ENCODE assay signal across 12 mouse cellular contexts in genomic region chr4:108621504-108621903, GRCm38 (mm10). TPM values are rescaled to one million over a fixed set of nuclear protein-coding genes. Genes with fewer than 3 reads are reported as not detected.
A peak's percentile ranks its signal among the peaks of the same experiment; 100 is the strongest.
DNase-seq lines count a peak whose midpoint lies in the region; ATAC-seq and TF ChIP-seq lines count a peak whose summit lies in the region.
"Had no signal": no experiment of that assay in that cellular context is flagged by ENCODE, and none has a peak within 500 bp of the region (broad histone marks: within the 10 kb centered on the region; RNA-seq: fewer than 3 reads in every experiment).

No protein-coding gene starts in this region.

- ATAC-seq in forebrain, postnatal 0 days, result no peak
- no peak for ATAC-seq in forebrain, embryonic 16.5 days
- no peak for ATAC-seq in midbrain, embryonic 13.5 days
- no peak for ATAC-seq in midbrain, embryonic 11.5 days (ENCODE audit: low FRiP score)
- ATAC-seq: intestine, embryonic 16.5 days had no signal

- DNase-seq in forebrain, postnatal 0 days, result no peak
- no peak for DNase-seq in midbrain, embryonic 11.5 days (ENCODE audit: low spot score, missing footprints)
- peak; percentile 44 for DNase-seq in ES-E14 (ENCODE audit: low read depth, low spot score)
- DNase-seq in thymus, postnatal 14 days, result peak; percentile 33
- no peak for DNase-seq in urinary bladder, postnatal 25 days (ENCODE audit: low spot score)
- DNase-seq in frontal cortex, postnatal 14 days (ENCODE audit: low spot score in 2 of 2), result no peak
- DNase-seq: cerebellum, postnatal 36 days; gastrocnemius, adult 2 months had no signal

- H3K27me3 ChIP-seq in forebrain, postnatal 0 days (ENCODE audit: insufficient read depth, low read length), result no peaks in the 10 kb centered on the region
- no peaks in the 10 kb centered on the region for H3K27me3 ChIP-seq in forebrain, embryonic 16.5 days (replicated peaks; ENCODE audit: control insufficient read depth, insufficient read depth, low read length)
- H3K27me3 ChIP-seq in midbrain, embryonic 13.5 days, result no peaks in the 10 kb centered on the region
- no peaks in the 10 kb centered on the region for H3K27me3 ChIP-seq in midbrain, embryonic 11.5 days (ENCODE audit: control insufficient read depth, insufficient read depth, low read length)
- H3K27me3 ChIP-seq: heart, embryonic 15.5 days had no signal

- H3K4me3 ChIP-seq in forebrain, postnatal 0 days (ENCODE audit: low read depth, low read length), result no peak overlapping the region
- no peak overlapping the region for H3K4me3 ChIP-seq in forebrain, embryonic 16.5 days (replicated peaks; ENCODE audit: low read length)
- H3K4me3 ChIP-seq in midbrain, embryonic 13.5 days (replicated peaks), result no peak overlapping the region
- no peak overlapping the region for H3K4me3 ChIP-seq in midbrain, embryonic 11.5 days (ENCODE audit: low read depth, low read length)
- no peak overlapping the region for H3K4me3 ChIP-seq in ES-E14 (ENCODE audit: insufficient read depth in 1 of 2, low read depth in 1 of 2, low read length in 2 of 2, poor library complexity in 1 of 2, severe bottlenecking in 1 of 2)

- no peak overlapping the region for H3K4me2 ChIP-seq in forebrain, postnatal 0 days (ENCODE audit: low read depth)
- H3K4me2 ChIP-seq in forebrain, embryonic 16.5 days (ENCODE audit: low read length), result no peak overlapping the region
- H3K4me2 ChIP-seq in midbrain, embryonic 13.5 days (replicated peaks), result 0 out of 2 replicates have a peak overlapping the region, but pooled peaks have one; percentile 83
- no peak overlapping the region for H3K4me2 ChIP-seq in midbrain, embryonic 11.5 days

- H3K36me3 ChIP-seq in forebrain, postnatal 0 days (ENCODE audit: insufficient read depth), result peaks cover 15% of the 10 kb centered on the region
- H3K36me3 ChIP-seq in forebrain, embryonic 16.5 days (ENCODE audit: control insufficient read depth, insufficient read depth), result 0 out of 2 replicates have a peak, but pooled peaks cover 3% of the 10 kb centered on the region
- peaks cover 27% of the 10 kb centered on the region for H3K36me3 ChIP-seq in midbrain, embryonic 13.5 days
- H3K36me3 ChIP-seq in midbrain, embryonic 11.5 days (ENCODE audit: control insufficient read depth, insufficient read depth, low read length), result no peaks in the 10 kb centered on the region
- H3K36me3 ChIP-seq in ES-E14 (ENCODE audit: control insufficient read depth, insufficient read depth, low read length, poor library complexity, severe bottlenecking), result peaks cover 27% of the 10 kb centered on the region

- peak; percentile 21 for TF ChIP-seq CTCF in forebrain, postnatal 0 days (IDR thresholded peaks at IDR 0.05; ENCODE audit: low read depth)

- H3K9me3 ChIP-seq in forebrain, postnatal 0 days (ENCODE audit: low read length), result no peaks in the 10 kb centered on the region
- no peaks in the 10 kb centered on the region for H3K9me3 ChIP-seq in forebrain, embryonic 16.5 days (ENCODE audit: control insufficient read depth, low read length)
- H3K9me3 ChIP-seq in midbrain, embryonic 13.5 days, result no peaks in the 10 kb centered on the region
- no peaks in the 10 kb centered on the region for H3K9me3 ChIP-seq in midbrain, embryonic 11.5 days (ENCODE audit: control insufficient read depth, low read length)
- no peaks in the 10 kb centered on the region for H3K9me3 ChIP-seq in ES-E14 (ENCODE audit: control insufficient read depth, insufficient read depth, low read depth, low read length)
- H3K9me3 ChIP-seq: heart, embryonic 15.5 days had no signal

- in situ Hi-C loops in ES-E14 (cut with MboI; ENCODE audit: low sequenced_read_pairs in 2 of 2, unreplicated experiment in 2 of 2), result no loop called here

- 96% methylated on average over 6 of the region's 6 CpGs for WGBS in forebrain, postnatal 0 days
- 96% methylated on average over 6 of the region's 6 CpGs for WGBS in forebrain, embryonic 16.5 days
- WGBS in midbrain, embryonic 13.5 days, result 98% methylated on average over 6 of the region's 6 CpGs
- 96% methylated on average over 6 of the region's 6 CpGs for WGBS in midbrain, embryonic 11.5 days

- H3K4me1 ChIP-seq in forebrain, postnatal 0 days (ENCODE audit: insufficient read depth), result peaks cover 6% of the 10 kb centered on the region; the same call in 1 of the 2 replicates
- H3K4me1 ChIP-seq in forebrain, embryonic 16.5 days (replicated peaks; ENCODE audit: control insufficient read depth, insufficient read depth, low read length), result peaks cover 16% of the 10 kb centered on the region
- H3K4me1 ChIP-seq in midbrain, embryonic 13.5 days (replicated peaks), result peaks cover 18% of the 10 kb centered on the region
- peaks cover 8% of the 10 kb centered on the region; the same call in 1 of the 2 replicates for H3K4me1 ChIP-seq in midbrain, embryonic 11.5 days (ENCODE audit: control insufficient read depth, insufficient read depth, low read length)
- peaks cover 0 to 7% of the 10 kb centered on the region in 2 experiments; a peak in 2 of 4 replicates for H3K4me1 ChIP-seq in ES-E14 (ENCODE audit: control insufficient read depth in 2 of 2, insufficient read depth in 2 of 2, low read length in 2 of 2, poor library complexity in 1 of 2)

- H3K9ac ChIP-seq in forebrain, postnatal 0 days, result no peak overlapping the region
- H3K9ac ChIP-seq in forebrain, embryonic 16.5 days (replicated peaks; ENCODE audit: low read depth, low read length), result no peak overlapping the region
- no peak overlapping the region for H3K9ac ChIP-seq in midbrain, embryonic 13.5 days (replicated peaks)
- H3K9ac ChIP-seq in midbrain, embryonic 11.5 days (ENCODE audit: low read length), result no peak overlapping the region
- no peak overlapping the region for H3K9ac ChIP-seq in ES-E14 (ENCODE audit: insufficient read depth, low read depth, low read length, poor library complexity, severe bottlenecking)
- H3K9ac ChIP-seq: heart, embryonic 15.5 days had no signal

- H3K27ac ChIP-seq in forebrain, postnatal 0 days (ENCODE audit: low read depth, low read length), result no peak overlapping the region
- no peak overlapping the region for H3K27ac ChIP-seq in forebrain, embryonic 16.5 days (ENCODE audit: low read length)
- no peak overlapping the region for H3K27ac ChIP-seq in midbrain, embryonic 13.5 days
- H3K27ac ChIP-seq in midbrain, embryonic 11.5 days (ENCODE audit: low read depth, low read length), result no peak overlapping the region
- H3K27ac ChIP-seq in ES-E14 (ENCODE audit: insufficient read depth, low read depth, low read length, poor library complexity, severe bottlenecking), result no peak overlapping the region
- H3K27ac ChIP-seq: heart, embryonic 15.5 days had no signal

TF ChIP-seq in ES-E14, 5 proteins besides CTCF, POLR2A, EP300 and RAD21:
- TF ChIP-seq CHD2 (IDR thresholded peaks at IDR 0.05; ENCODE audit: low read depth, low read length) (no peak), ZNF384 (IDR thresholded peaks at IDR 0.05; ENCODE audit: low read depth, low read length) (no peak), HCFC1 (IDR thresholded peaks at IDR 0.05; ENCODE audit: borderline replicate concordance, insufficient read depth, low read length) (no peak), MAFK (IDR thresholded peaks at IDR 0.05; ENCODE audit: insufficient read depth, low read depth, low read length) (no peak), ZC3H11A (IDR thresholded peaks at IDR 0.05; ENCODE audit: borderline replicate concordance, low read depth, low read length) (no peak)

RNA-seq across cellular contexts. Expression of gene Cc2d1b, which starts 1.8 kb away (rescaled TPM):
- total RNA-seq in forebrain, postnatal 0 days (2014; rRNA removed), result 45.1 and 59.7 TPM in 2 replicates
- polyA plus RNA-seq in forebrain, postnatal 0 days (2015; fragmentation: Nextera tagmentation; extraction: Ambion mirVana), result 12.0 and 14.5 TPM in 2 replicates
- 19.3 and 21.6 TPM in 2 replicates for polyA plus RNA-seq in forebrain, embryonic 16.5 days (2015; fragmentation: Nextera tagmentation; extraction: Ambion mirVana)
- polyA plus RNA-seq in midbrain, embryonic 13.5 days (2015; fragmentation: Nextera tagmentation; extraction: Ambion mirVana), result 19.7 and 20.5 TPM in 2 replicates
- 15.3 and 19.8 TPM in 2 replicates for polyA plus RNA-seq in midbrain, embryonic 11.5 days (2014; fragmentation: Nextera tagmentation; extraction: Ambion mirVana)
- total RNA-seq in ES-E14 (2012; rRNA removed), result 77.1 and 112 TPM in 2 replicates

RNA-seq across cellular contexts. Expression of gene Orc1, which starts 42.3 kb away (rescaled TPM):
- 0.46 and 1.5 TPM in 2 replicates for total RNA-seq in forebrain, postnatal 0 days (2014; rRNA removed)
- polyA plus RNA-seq in forebrain, postnatal 0 days (2015; fragmentation: Nextera tagmentation; extraction: Ambion mirVana), result 0.58 and 0.85 TPM in 2 replicates
- 2.4 and 3.9 TPM in 2 replicates for polyA plus RNA-seq in forebrain, embryonic 16.5 days (2015; fragmentation: Nextera tagmentation; extraction: Ambion mirVana)
- polyA plus RNA-seq in midbrain, embryonic 13.5 days (2015; fragmentation: Nextera tagmentation; extraction: Ambion mirVana), result 3.5 and 4.1 TPM in 2 replicates
- 15.4 and 17.3 TPM in 2 replicates for polyA plus RNA-seq in midbrain, embryonic 11.5 days (2014; fragmentation: Nextera tagmentation; extraction: Ambion mirVana)
- total RNA-seq in ES-E14 (2012; rRNA removed), result 43.3 and 44.5 TPM in 2 replicates

RNA-seq across cellular contexts. Expression of gene Prpf38a, which starts 42.4 kb away (rescaled TPM):
- 63.1 and 66.0 TPM in 2 replicates for total RNA-seq in forebrain, postnatal 0 days (2014; rRNA removed)
- 68.7 and 69.2 TPM in 2 replicates for polyA plus RNA-seq in forebrain, postnatal 0 days (2015; fragmentation: Nextera tagmentation; extraction: Ambion mirVana)
- polyA plus RNA-seq in forebrain, embryonic 16.5 days (2015; fragmentation: Nextera tagmentation; extraction: Ambion mirVana), result 90.6 and 97.2 TPM in 2 replicates
- polyA plus RNA-seq in midbrain, embryonic 13.5 days (2015; fragmentation: Nextera tagmentation; extraction: Ambion mirVana), result 93.4 and 104 TPM in 2 replicates
- 124 and 128 TPM in 2 replicates for polyA plus RNA-seq in midbrain, embryonic 11.5 days (2014; fragmentation: Nextera tagmentation; extraction: Ambion mirVana)
- 50.4 and 65.1 TPM in 2 replicates for total RNA-seq in ES-E14 (2012; rRNA removed)

Comparison
In these comparisons a context has a peak if more than half of its experiments do, and no peak if none do; other contexts are left out.
1. DNase-seq: peak in ES-E14 (single experiment) and thymus, postnatal 14 days (single experiment); none in forebrain, postnatal 0 days (single experiment), midbrain, embryonic 11.5 days (single experiment), urinary bladder, postnatal 25 days (single experiment) and frontal cortex, postnatal 14 days (0 of 2).